Comparison of ENCODE assay signal across 8 mouse cellular contexts in genomic region chr12:45171927-45172642, GRCm38 (mm10).
DNase-seq lines count a peak whose midpoint lies in the region; ATAC-seq lines count a peak whose summit lies in the region.
"Had no signal": no experiment of that assay in that cellular context is flagged by ENCODE, and none has a peak within 500 bp of the region (broad histone marks: within the 10 kb centered on the region; RNA-seq: fewer than 3 reads in every experiment).

No protein-coding gene starts in this region.

- no peaks in the 10 kb centered on the region for H3K9me3 ChIP-seq in midbrain, embryonic 13.5 days
- no peaks in the 10 kb centered on the region for H3K9me3 ChIP-seq in stomach, embryonic 14.5 days (ENCODE audit: control insufficient read depth, low read depth, low read length)
- H3K9me3 ChIP-seq: megakaryocyte, embryonic 14.5 days had no signal

- WGBS in midbrain, embryonic 13.5 days, result 41% methylated on average over 8 of the region's 8 CpGs
- 36% methylated on average over 8 of the region's 8 CpGs for WGBS in stomach, embryonic 14.5 days

- no peaks in the 10 kb centered on the region for H3K36me3 ChIP-seq in midbrain, embryonic 13.5 days
- H3K36me3 ChIP-seq in stomach, embryonic 14.5 days (ENCODE audit: control insufficient read depth, insufficient read depth, low read length), result no peaks in the 10 kb centered on the region

- no peak overlapping the region for H3K9ac ChIP-seq in midbrain, embryonic 13.5 days (replicated peaks)
- H3K9ac ChIP-seq in stomach, embryonic 14.5 days (replicated peaks; ENCODE audit: low read depth, low read length), result no peak overlapping the region

- H3K4me2 ChIP-seq in midbrain, embryonic 13.5 days (replicated peaks), result no peak overlapping the region
- no peak overlapping the region for H3K4me2 ChIP-seq in stomach, embryonic 14.5 days (replicated peaks; ENCODE audit: low read depth, low read length)

- DNase-seq in adrenal gland, postnatal 10 days, result peak; percentile 84
- DNase-seq in gastrocnemius, postnatal 14 days, result peak; percentile 75
- peak; percentile 64 for DNase-seq in kidney, adult 18-20 months
- peak; percentile 69 to 73 for DNase-seq in left cerebral cortex, postnatal 36 days (ENCODE audit: low spot score in 2 of 2)

- no peak overlapping the region for H3K27ac ChIP-seq in midbrain, embryonic 13.5 days
- H3K27ac ChIP-seq in stomach, embryonic 14.5 days (ENCODE audit: low read length), result no peak overlapping the region

- no peak overlapping the region for H3K4me3 ChIP-seq in midbrain, embryonic 13.5 days (replicated peaks)
- no peak overlapping the region for H3K4me3 ChIP-seq in stomach, embryonic 14.5 days (ENCODE audit: low read depth, low read length)
- H3K4me3 ChIP-seq: megakaryocyte, embryonic 14.5 days had no signal

- no peaks in the 10 kb centered on the region for H3K4me1 ChIP-seq in midbrain, embryonic 13.5 days (replicated peaks)
- H3K4me1 ChIP-seq in stomach, embryonic 14.5 days (ENCODE audit: control insufficient read depth, insufficient read depth, low read length), result no peaks in the 10 kb centered on the region
- H3K4me1 ChIP-seq: megakaryocyte, embryonic 14.5 days had no signal

- intact Hi-C loops in gastrocnemius, postnatal 14 days (cut with DNase I; ENCODE audit: low total_unique reads), result loop anchor here (5.0 kb wide), 1 partner anchor 325 kb away; no protein-coding TSS in a partner anchor
- intact Hi-C loops in left cerebral cortex, postnatal 36 days (cut with DNase I), result loop anchor here (5.0 kb wide), 2 partner anchors 320 to 445 kb away; no protein-coding TSS in a partner anchor

- no peaks in the 10 kb centered on the region for H3K27me3 ChIP-seq in midbrain, embryonic 13.5 days
- H3K27me3 ChIP-seq in stomach, embryonic 14.5 days (ENCODE audit: control insufficient read depth, insufficient read depth, low read length), result no peaks in the 10 kb centered on the region
- H3K27me3 ChIP-seq: megakaryocyte, embryonic 14.5 days had no signal

- ATAC-seq in common myeloid progenitor, adult 5-6 weeks (replicated peaks; ENCODE audit: low read depth, poor library complexity, severe bottlenecking), result peak; percentile 90
- peak; percentile 90 for ATAC-seq in midbrain, embryonic 13.5 days
- ATAC-seq in stomach, embryonic 14.5 days (ENCODE audit: insufficient number of reproducible peaks, insufficient read depth, low FRiP score, low read depth), result 0 out of 2 replicates have a peak, but pooled peaks have one; percentile 10

Comparison
In these comparisons a context has a peak if more than half of its experiments do, and no peak if none do; other contexts are left out.
1. ATAC-seq: peak in every context shown above with its lines; median percentile 90 in common myeloid progenitor, adult 5-6 weeks; 90 in midbrain, embryonic 13.5 days; 10 in stomach, embryonic 14.5 days.